Mouse (Mus musculus): ENCODE measurements around the gene Coq8a. TPM values are rescaled to one million over a fixed set of nuclear protein-coding genes. Genes with fewer than 3 reads are reported as not detected.

Gene Coq8a
- polyA plus RNA-seq, 1 experiment from 2014 or later, result 2.4 TPM

GRCm38 (mm10) chr1:180170071-180170470 is 29.3 kb downstream of the Coq8a start:
- H3K9ac ChIP-seq, result no peak overlapping the region
- H3K4me1 ChIP-seq, result no peaks in the 10 kb centered on the region
- no peak overlapping the region for H3K4me3 ChIP-seq
- no peaks in the 10 kb centered on the region for H3K27me3 ChIP-seq
- no peaks in the 10 kb centered on the region; the same call in 1 of the 2 replicates for H3K9me3 ChIP-seq (replicated peaks)
- WGBS, result 86% methylated on average over 8 of the region's 8 CpGs
- no peak for ATAC-seq (ENCODE audit: low FRiP score)
- H3K4me2 ChIP-seq (replicated peaks), result no peak overlapping the region
- 0 out of 2 replicates have a peak, but pooled peaks cover 6% of the 10 kb centered on the region for H3K36me3 ChIP-seq
- H3K27ac ChIP-seq, result no peak overlapping the region

GRCm38 (mm10) chr1:180169161-180169560 is 30.2 kb downstream of the Coq8a start:
- H3K4me2 ChIP-seq (replicated peaks), result no peak overlapping the region
- no peak for ATAC-seq (ENCODE audit: low FRiP score)
- H3K27ac ChIP-seq, result no peak overlapping the region
- no peak overlapping the region for H3K9ac ChIP-seq
- H3K36me3 ChIP-seq, result 0 out of 2 replicates have a peak, but pooled peaks cover 6% of the 10 kb centered on the region
- H3K9me3 ChIP-seq (replicated peaks), result no peaks in the 10 kb centered on the region; the same call in 1 of the 2 replicates
- WGBS, result 94% methylated on average over 7 of the region's 7 CpGs
- H3K27me3 ChIP-seq, result no peaks in the 10 kb centered on the region
- no peak overlapping the region for H3K4me3 ChIP-seq
- H3K4me1 ChIP-seq, result no peaks in the 10 kb centered on the region

- Histone ChIP-seq H3K9ac (no peak overlapping the region), H3K4me3 (no peak overlapping the region), H3K4me2 (replicated peaks) (no peak overlapping the region), H3K4me1 (no peaks in the 10 kb centered on the region), H3K9me3 (replicated peaks) (no peaks in the 10 kb centered on the region; the same call in 1 of the 2 replicates), H3K36me3 (0 out of 2 replicates have a peak, but pooled peaks cover 6% of the 10 kb centered on the region), H3K27ac (no peak overlapping the region), H3K27me3 (no peaks in the 10 kb centered on the region)
- WGBS, result 95% methylated on average over 6 of the region's 6 CpGs
- no peak for ATAC-seq (ENCODE audit: low FRiP score)
Measured at GRCm38 (mm10) chr1:180168294-180168693, 31.1 kb downstream of the Coq8a start.

- Histone ChIP-seq H3K36me3 (peaks cover 20% of the 10 kb centered on the region), H3K9ac (no peak overlapping the region), H3K27me3 (no peaks in the 10 kb centered on the region), H3K27ac (no peak overlapping the region), H3K9me3 (replicated peaks) (no peaks in the 10 kb centered on the region; the same call in 1 of the 2 replicates), H3K4me3 (no peak overlapping the region), H3K4me1 (no peaks in the 10 kb centered on the region), H3K4me2 (replicated peaks) (no peak overlapping the region)
- ATAC-seq (ENCODE audit: low FRiP score), result no peak
- 85% methylated on average over 5 of the region's 5 CpGs for WGBS
Measured at GRCm38 (mm10) chr1:180166533-180166932, 32.9 kb downstream of the Coq8a start.

- Histone ChIP-seq H3K4me1 (no peaks in the 10 kb centered on the region), H3K4me2 (replicated peaks) (no peak overlapping the region), H3K27ac (no peak overlapping the region), H3K36me3 (peaks cover 32% of the 10 kb centered on the region), H3K27me3 (no peaks in the 10 kb centered on the region), H3K9me3 (replicated peaks) (no peaks in the 10 kb centered on the region), H3K9ac (no peak overlapping the region), H3K4me3 (no peak overlapping the region)
- no peak for ATAC-seq (ENCODE audit: low FRiP score)
- WGBS, result 92% methylated on average over 7 of the region's 7 CpGs
Measured at GRCm38 (mm10) chr1:180162986-180163385, 36.4 kb downstream of the Coq8a start.

GRCm38 (mm10) chr1:180161566-180162355 is 37.6 kb downstream of the Coq8a start:
- Histone ChIP-seq H3K27me3 (no peaks in the 10 kb centered on the region), H3K27ac (no peak overlapping the region), H3K4me1 (no peaks in the 10 kb centered on the region), H3K9me3 (replicated peaks) (no peaks in the 10 kb centered on the region), H3K4me2 (replicated peaks) (no peak overlapping the region), H3K36me3 (peaks cover 32% of the 10 kb centered on the region), H3K4me3 (no peak overlapping the region), H3K9ac (no peak overlapping the region)
- 88% methylated on average over 20 of the region's 20 CpGs for WGBS
- no peak for ATAC-seq (ENCODE audit: low FRiP score)

- Histone ChIP-seq H3K4me2 (replicated peaks) (no peak overlapping the region), H3K27ac (no peak overlapping the region), H3K4me3 (no peak overlapping the region), H3K4me1 (no peaks in the 10 kb centered on the region), H3K36me3 (peaks cover 32% of the 10 kb centered on the region), H3K9me3 (replicated peaks) (no peaks in the 10 kb centered on the region), H3K9ac (no peak overlapping the region), H3K27me3 (no peaks in the 10 kb centered on the region)
- no peak for ATAC-seq (ENCODE audit: low FRiP score)
- WGBS, result 85% methylated on average over 3 of the region's 3 CpGs
Measured at GRCm38 (mm10) chr1:180161160-180161559, 38.2 kb downstream of the Coq8a start.

- H3K9ac ChIP-seq, result no peak overlapping the region
- WGBS, result 77% methylated on average over 2 of the region's 2 CpGs
- no peaks in the 10 kb centered on the region for H3K27me3 ChIP-seq
- no peak overlapping the region for H3K4me2 ChIP-seq (replicated peaks)
- H3K27ac ChIP-seq, result no peak overlapping the region
- H3K9me3 ChIP-seq (replicated peaks), result no peaks in the 10 kb centered on the region
- H3K4me1 ChIP-seq, result no peaks in the 10 kb centered on the region
- H3K36me3 ChIP-seq, result peaks cover 26% of the 10 kb centered on the region
- no peak overlapping the region for H3K4me3 ChIP-seq
- no peak for ATAC-seq (ENCODE audit: low FRiP score)
Measured at GRCm38 (mm10) chr1:180160545-180160944, 38.9 kb downstream of the Coq8a start.

- no peaks in the 10 kb centered on the region for H3K27me3 ChIP-seq
- WGBS, result 90% methylated on average over 2 of the region's 2 CpGs
- no peaks in the 10 kb centered on the region for H3K9me3 ChIP-seq (replicated peaks)
- H3K4me3 ChIP-seq, result no peak overlapping the region
- H3K9ac ChIP-seq, result no peak overlapping the region
- H3K4me1 ChIP-seq, result no peaks in the 10 kb centered on the region
- no peak overlapping the region for H3K27ac ChIP-seq
- H3K4me2 ChIP-seq (replicated peaks), result no peak overlapping the region
- peaks cover 32% of the 10 kb centered on the region for H3K36me3 ChIP-seq
- no peak for ATAC-seq (ENCODE audit: low FRiP score)
Measured at GRCm38 (mm10) chr1:180158648-180159047, 40.8 kb downstream of the Coq8a start.

- 89% methylated on average over 8 of the region's 8 CpGs for WGBS
- Histone ChIP-seq H3K4me3 (no peak overlapping the region), H3K27me3 (no peaks in the 10 kb centered on the region), H3K9me3 (replicated peaks) (no peaks in the 10 kb centered on the region), H3K4me2 (replicated peaks) (no peak overlapping the region), H3K27ac (no peak overlapping the region), H3K4me1 (no peaks in the 10 kb centered on the region), H3K36me3 (peaks cover 31% of the 10 kb centered on the region), H3K9ac (no peak overlapping the region)
- ATAC-seq (ENCODE audit: low FRiP score), result no peak
Measured at GRCm38 (mm10) chr1:180151191-180151590, 48.2 kb downstream of the Coq8a start.

GRCm38 (mm10) chr1:180148563-180148962 is 50.8 kb downstream of the Coq8a start:
- ATAC-seq (ENCODE audit: low FRiP score), result no peak
- Histone ChIP-seq H3K9me3 (replicated peaks) (no peaks in the 10 kb centered on the region), H3K4me3 (no peak overlapping the region), H3K4me1 (no peaks in the 10 kb centered on the region), H3K27me3 (no peaks in the 10 kb centered on the region), H3K4me2 (replicated peaks) (no peak overlapping the region), H3K27ac (no peak overlapping the region), H3K9ac (no peak overlapping the region), H3K36me3 (peaks cover 31% of the 10 kb centered on the region)
- WGBS, result 89% methylated on average over 4 of the region's 4 CpGs

GRCm38 (mm10) chr1:180148036-180148435 is 51.4 kb downstream of the Coq8a start:
- H3K36me3 ChIP-seq, result peaks cover 34% of the 10 kb centered on the region
- ATAC-seq (ENCODE audit: low FRiP score), result no peak
- H3K4me2 ChIP-seq (replicated peaks), result no peak overlapping the region
- H3K9ac ChIP-seq, result no peak overlapping the region
- no peak overlapping the region for H3K27ac ChIP-seq
- H3K4me3 ChIP-seq, result no peak overlapping the region
- no peaks in the 10 kb centered on the region for H3K4me1 ChIP-seq
- WGBS, result 84% methylated on average over 4 of the region's 4 CpGs
- H3K9me3 ChIP-seq (replicated peaks), result no peaks in the 10 kb centered on the region
- no peaks in the 10 kb centered on the region for H3K27me3 ChIP-seq

GRCm38 (mm10) chr1:180140970-180141369 is 58.4 kb downstream of the Coq8a start:
- no peak overlapping the region for H3K4me2 ChIP-seq (replicated peaks)
- no peak for ATAC-seq (ENCODE audit: low FRiP score)
- no peak overlapping the region for H3K4me3 ChIP-seq
- H3K9ac ChIP-seq, result no peak overlapping the region
- H3K9me3 ChIP-seq (replicated peaks), result no peaks in the 10 kb centered on the region
- no peaks in the 10 kb centered on the region for H3K4me1 ChIP-seq
- peaks cover 53% of the 10 kb centered on the region for H3K36me3 ChIP-seq
- no peak overlapping the region for H3K27ac ChIP-seq
- WGBS, result 95% methylated on average over 2 of the region's 2 CpGs
- H3K27me3 ChIP-seq, result no peaks in the 10 kb centered on the region
